Mouse (Mus musculus) retina, adult 2 months (tissue): ENCODE data around the gene Klk13.

Experiments used
- DNase-seq: peaks from one replicate; pipeline ENCODE4 v3.0.0-alpha.2; 2012; ENCODE audit warnings: low read depth, low spot score

Gene Klk13

DNA sequence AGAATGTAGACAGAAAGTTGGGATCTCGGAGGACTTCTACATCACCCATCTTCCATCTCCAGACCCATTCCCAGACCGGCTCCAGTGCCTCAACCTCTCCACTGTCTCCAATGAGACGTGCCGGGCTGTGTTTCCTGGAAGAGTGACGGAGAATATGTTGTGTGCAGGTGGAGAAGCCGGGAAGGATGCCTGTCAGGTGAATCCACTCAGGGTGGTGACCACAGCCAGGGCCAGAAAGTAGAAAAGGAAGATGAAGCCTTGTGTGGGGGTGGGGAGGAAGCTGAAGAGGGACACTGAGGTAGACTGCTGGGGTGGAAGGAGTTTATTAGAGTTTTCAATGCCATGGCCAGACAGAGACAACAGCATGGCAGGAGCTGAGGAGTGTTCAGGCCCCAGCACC, 59.5 kb downstream of the Klk13 start:
- DNase-seq: no peak

DNA sequence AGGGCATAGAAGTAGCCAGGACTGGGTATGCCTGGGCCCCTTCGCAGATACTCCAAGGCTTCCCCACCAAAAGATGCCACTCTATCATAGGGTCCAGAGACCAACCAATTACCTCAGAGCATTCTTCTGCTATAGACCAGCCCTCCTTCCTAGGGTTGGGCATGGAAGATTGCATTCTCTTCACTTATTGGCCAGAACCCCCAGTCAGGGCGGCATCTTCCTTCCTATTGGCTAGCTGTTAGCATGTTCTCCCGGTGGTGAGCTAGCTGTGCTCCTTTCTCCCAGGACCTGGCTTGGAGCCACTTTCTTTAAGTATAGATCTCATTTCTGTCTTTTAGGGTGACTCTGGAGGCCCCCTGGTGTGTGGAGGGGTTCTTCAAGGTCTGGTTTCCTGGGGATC, 60.5 kb downstream of the Klk13 start:
- no peak for DNase-seq

DNA sequence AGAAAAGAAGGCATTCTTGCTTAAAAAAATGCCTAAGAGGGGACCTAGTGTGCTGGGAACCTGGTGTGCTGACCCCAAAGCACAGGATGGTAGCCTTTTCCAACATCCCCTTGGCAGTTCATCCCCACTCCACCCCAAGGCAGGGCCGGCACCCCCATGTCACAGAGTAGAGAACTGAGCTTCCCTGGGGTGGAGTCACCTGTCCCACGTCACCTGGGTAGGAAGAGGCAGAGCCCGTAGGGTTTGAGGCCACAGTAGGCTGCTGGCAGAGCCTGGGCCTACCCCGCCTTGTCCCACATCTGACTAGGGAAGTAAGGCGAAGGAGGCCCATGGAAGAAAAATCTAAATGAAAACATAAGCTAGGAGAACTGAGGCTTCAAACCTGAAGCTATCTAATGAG, 62.0 kb downstream of the Klk13 start, which contains the start of gene Klk11:
Gene Klk11 (plus strand): TSS at position 241 of the 400 bp plus-strand sequence.
- DNase-seq: no peak

DNA sequence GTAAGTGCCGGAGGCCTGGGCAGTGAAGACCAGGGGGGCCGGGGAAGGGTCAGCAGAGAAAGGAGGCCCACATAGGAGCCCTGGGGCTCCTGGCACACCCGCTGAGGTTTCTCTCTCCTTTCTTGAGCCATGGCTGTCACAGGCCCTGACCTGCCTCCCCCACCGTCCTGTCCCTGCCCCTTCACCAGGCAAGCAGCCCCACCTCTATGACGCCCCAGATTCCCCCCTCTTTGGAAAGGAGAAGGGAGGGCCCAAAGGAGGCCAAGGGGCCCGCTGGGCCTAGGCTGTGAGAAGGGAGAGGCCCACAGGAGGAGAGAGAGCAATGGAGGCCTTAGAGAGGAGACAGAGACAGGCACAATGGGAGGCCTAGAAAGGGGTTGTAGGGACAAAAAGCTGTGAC, 62.4 kb downstream of the Klk13 start:
- no peak for DNase-seq

DNA sequence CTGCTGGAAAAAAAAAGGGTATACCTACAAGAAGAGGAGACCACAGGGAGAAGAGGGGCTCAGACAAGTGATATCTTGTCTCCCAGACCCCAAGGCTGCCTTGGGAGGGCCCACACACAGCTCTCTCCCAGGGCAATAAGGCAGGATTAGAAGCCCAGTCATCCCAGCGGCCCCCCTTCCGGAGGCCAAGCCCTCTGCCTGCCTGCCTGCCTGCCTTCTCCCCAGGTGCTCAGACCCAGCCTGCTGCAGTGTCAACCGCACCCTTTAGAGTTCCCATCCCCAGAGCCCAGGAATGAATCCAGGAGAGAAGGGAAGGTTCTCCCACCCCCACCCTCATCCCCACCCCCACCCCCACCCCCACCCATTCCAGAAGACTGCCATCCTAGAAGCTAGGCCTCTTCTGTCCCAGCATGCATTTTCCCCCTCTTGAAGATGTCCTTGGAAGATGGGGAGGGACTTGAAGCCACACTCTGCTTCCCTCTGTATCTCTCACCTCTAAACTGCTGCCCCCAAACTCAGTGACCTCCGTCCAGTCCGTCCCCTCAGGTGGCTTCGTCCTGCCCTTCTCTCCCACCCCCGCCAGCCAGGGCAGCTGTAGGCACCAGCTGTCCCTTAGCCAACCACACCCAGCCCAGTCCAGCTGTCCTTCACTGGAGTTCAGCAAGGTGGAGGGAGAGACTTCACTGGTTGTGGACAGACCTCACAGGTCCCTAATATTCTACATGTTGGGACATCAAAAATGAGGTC, 63.1 kb downstream of the Klk13 start:
- no peak for DNase-seq

DNA sequence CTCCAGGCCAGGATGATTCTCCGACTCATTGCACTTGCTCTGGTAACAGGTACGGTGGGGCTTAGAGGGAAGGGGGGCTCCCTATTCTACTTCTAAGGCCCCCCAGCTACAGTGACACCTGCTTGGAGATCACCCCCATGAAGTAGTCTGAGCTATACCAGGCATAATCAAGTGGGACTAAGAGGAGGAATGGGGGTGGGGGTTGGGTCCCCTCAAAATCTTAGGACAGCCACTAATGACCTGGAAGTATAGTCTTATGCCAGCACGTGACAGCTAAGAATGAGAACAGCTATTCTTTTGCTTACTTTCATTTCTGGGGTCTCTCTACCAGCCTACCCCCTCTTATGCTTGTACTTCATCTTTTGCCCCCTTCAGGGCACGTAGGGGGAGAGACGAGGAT, 64.1 kb downstream of the Klk13 start:
- DNase-seq: no peak
